Mouse (Mus musculus) stomach, postnatal 0 days (tissue): ENCODE measurements around the gene Zfp750.

ENCODE experiments used
- CTCF ChIP-seq: IDR thresholded peaks from 2 replicates; pipeline ENCODE4 v1.5.1; 2016; ENCODE audit warnings: antibody characterized with exemption, low read depth, mild to moderate bottlenecking, moderate library complexity
- EP300 ChIP-seq: optimal IDR thresholded peaks from 2 replicates; pipeline ENCODE3; 2016; ENCODE audit warnings: antibody characterized with exemption

- TF ChIP-seq CTCF (no peak), EP300 (no peak)
These were observed 18.5 kb downstream of the Zfp750 start for GRCm38 (mm10) chr11:121500595-121500994.
